Mouse (Mus musculus) myocyte (in vitro differentiated cells): Measurements from ENCODE around the gene Ints5. TPM values are rescaled to one million over a fixed set of nuclear protein-coding genes. Genes with fewer than 3 reads are reported as not detected.

Experiments used
- H3K27me3 ChIP-seq: one replicate; pipeline ENCODE4 v1.6.1; 2011; ENCODE audit not compliant: control insufficient read depth, insufficient read depth, insufficient read length
- H3K36me3 ChIP-seq: one replicate; pipeline ENCODE4 v1.6.1; 2011; ENCODE audit not compliant: control insufficient read depth, insufficient read depth
- H3K4me2 ChIP-seq: one replicate; pipeline ENCODE4 v1.6.1; 2011; ENCODE audit warnings: low read depth, control low read depth
- H3K4me3 ChIP-seq: one replicate; pipeline ENCODE4 v1.5.1; 2011; ENCODE audit warnings: mild to moderate bottlenecking, control low read depth, moderate library complexity
- H3K79me2 ChIP-seq: one replicate; pipeline ENCODE4 v1.6.1; 2011; ENCODE audit not compliant: control insufficient read depth, insufficient read depth
- H3ac ChIP-seq: one replicate; pipeline ENCODE4 v1.6.1; 2011; ENCODE audit not compliant: control insufficient read depth, insufficient read length
- CEBPB ChIP-seq: IDR thresholded peaks from 2 replicates; pipeline ENCODE4 v1.6.1; 2011; ENCODE audit warnings: mild to moderate bottlenecking, moderate library complexity; ENCODE audit not compliant: poor library complexity, insufficient read depth, severe bottlenecking
- E2F4 ChIP-seq: IDR thresholded peaks from one replicate; pipeline ENCODE4 v1.6.1; 2011; ENCODE audit warnings: mild to moderate bottlenecking, control low read depth, moderate library complexity; ENCODE audit not compliant: insufficient read depth
- MAX ChIP-seq: IDR thresholded peaks from one replicate; pipeline ENCODE4 v1.6.1; 2011; ENCODE audit warnings: low read depth, mild to moderate bottlenecking, control low read depth
- MYOD1 ChIP-seq, 3 experiments: IDR thresholded peaks; one replicate each; pipeline ENCODE4 v1.6.1; 2011; ENCODE audit warnings: control low read depth in 2 of 3, low read depth in 2 of 3, mild to moderate bottlenecking in 2 of 3, moderate library complexity in 1 of 3; ENCODE audit not compliant: insufficient read length in 2 of 3, control insufficient read depth in 1 of 3
- MYOG ChIP-seq, 3 experiments: IDR thresholded peaks; one replicate each; pipeline ENCODE4 v1.6.1; 2011; ENCODE audit warnings: control low read depth in 2 of 3, low read depth in 2 of 3, mild to moderate bottlenecking in 2 of 3; ENCODE audit not compliant: insufficient read length in 2 of 3, control insufficient read depth in 1 of 3, insufficient read depth in 1 of 3
- POLR2A ChIP-seq: IDR thresholded peaks from one replicate; pipeline ENCODE4 v1.6.1; 2011; ENCODE audit warnings: low read depth, mild to moderate bottlenecking, control low read depth, moderate library complexity; ENCODE audit not compliant: insufficient read length
- POLR2AphosphoS2 ChIP-seq: IDR thresholded peaks from one replicate; pipeline ENCODE4 v1.6.1; 2011; ENCODE audit warnings: low read depth, control low read depth; ENCODE audit not compliant: insufficient read length
- REST ChIP-seq: IDR thresholded peaks from one replicate; pipeline ENCODE4 v1.6.1; 2011; ENCODE audit warnings: mild to moderate bottlenecking, control low read depth, moderate library complexity; ENCODE audit not compliant: insufficient read depth, insufficient read length
- SRF ChIP-seq: IDR thresholded peaks from one replicate; pipeline ENCODE4 v1.6.1; 2011; ENCODE audit warnings: low read depth; ENCODE audit not compliant: control insufficient read depth, insufficient read length
- TCF12 ChIP-seq: IDR thresholded peaks from one replicate; pipeline ENCODE4 v1.6.1; 2011; ENCODE audit warnings: mild to moderate bottlenecking, control low read depth; ENCODE audit not compliant: poor library complexity, insufficient read depth, severe bottlenecking
- TCF3 ChIP-seq: IDR thresholded peaks from one replicate; pipeline ENCODE4 v1.6.1; 2011; ENCODE audit warnings: low read depth, control low read depth; ENCODE audit not compliant: insufficient read length
- USF1 ChIP-seq: IDR thresholded peaks from one replicate; pipeline ENCODE4 v1.6.1; 2011; ENCODE audit warnings: low read depth, mild to moderate bottlenecking, control low read depth, moderate library complexity
- polyA plus RNA-seq: library from polyadenylated mRNA; unstranded; fragments of >200 nt; fragmentation: generic; extraction: Trizol; gene quantifications from one replicate; pipeline ENCODE4 v1.2.1, GENCODE M21; 2012; ENCODE audit warnings: missing spikeins

Ints5 gene
- polyA plus RNA-seq, 1 experiment = 23.2 TPM

- Histone ChIP-seq H3K27me3 (no peaks in the 10 kb centered on the region), H3K4me2 (peak overlapping the region; percentile 75), H3K4me3 (peak overlapping the region; percentile 77), H3K79me2 (peaks cover 19% of the 10 kb centered on the region), H3K36me3 (peaks cover 23% of the 10 kb centered on the region), H3ac (peak overlapping the region; percentile 80)
- TF ChIP-seq CEBPB = no peak
These were observed 22.0 kb upstream of the Ints5 start for GRCm38 (mm10) chr19:8870838-8871237.

GRCm38 (mm10) chr19:8871267-8872186 is 21.3 kb upstream of the Ints5 start, which contains the start of gene Ubxn1:
Gene Ubxn1, plus strand, starts transcription at chr19:8871496.
- TF ChIP-seq MYOD1 (IDR thresholded peaks at IDR 0.05; ENCODE audit: control insufficient read depth in 1 of 3, insufficient read length in 2 of 3, low read depth in 2 of 3) (no peak), USF1 (peak; percentile 100), POLR2A (peak; percentile 63), CEBPB (no peak), SRF (peak; percentile 24), POLR2AphosphoS2 (peak; percentile 41), REST (no peak), E2F4 (peak; percentile 12), MYOG (IDR thresholded peaks at IDR 0.05; ENCODE audit: control insufficient read depth in 1 of 3, insufficient read depth in 1 of 3, insufficient read length in 2 of 3, low read depth in 2 of 3) (peak in 1 of 3 experiments; percentile 19)
- Histone ChIP-seq H3ac (peak within 1 kb of the TSS; percentile 80), H3K4me2 (peak within 1 kb of the TSS; percentile 97), H3K4me3 (peak within 1 kb of the TSS; percentile 77), H3K27me3 (no peaks in the 10 kb centered on the region), H3K36me3 (peaks cover 30% of the 10 kb centered on the region), H3K79me2 (peaks cover 19% of the 10 kb centered on the region)

GRCm38 (mm10) chr19:8872266-8872840 is 20.5 kb upstream of the Ints5 start:
- Histone ChIP-seq H3ac (peak overlapping the region; percentile 80), H3K36me3 (peaks cover 34% of the 10 kb centered on the region), H3K4me2 (peak overlapping the region; percentile 97), H3K27me3 (no peaks in the 10 kb centered on the region), H3K79me2 (peaks cover 19% of the 10 kb centered on the region), H3K4me3 (peak overlapping the region; percentile 77)
- no peak for TF ChIP-seq POLR2A
- TF ChIP-seq MYOG (IDR thresholded peaks at IDR 0.05; ENCODE audit: control insufficient read depth in 1 of 3, insufficient read depth in 1 of 3, insufficient read length in 2 of 3, low read depth in 2 of 3) = no peak
- no peak for TF ChIP-seq TCF3
- TF ChIP-seq MYOD1 (IDR thresholded peaks at IDR 0.05; ENCODE audit: control insufficient read depth in 1 of 3, insufficient read length in 2 of 3, low read depth in 2 of 3) = no peak
- TF ChIP-seq POLR2AphosphoS2 = no peak
- no peak for TF ChIP-seq SRF
- no peak for TF ChIP-seq MAX
- TF ChIP-seq REST = no peak
- no peak for TF ChIP-seq USF1
- no peak for TF ChIP-seq CEBPB
- no peak for TF ChIP-seq E2F4
- no peak for TF ChIP-seq TCF12

GRCm38 (mm10) chr19:8875031-8875430 is 17.8 kb upstream of the Ints5 start:
- TF ChIP-seq POLR2A = no peak
- no peak for TF ChIP-seq E2F4
- TF ChIP-seq MYOG (IDR thresholded peaks at IDR 0.05; ENCODE audit: control insufficient read depth in 1 of 3, insufficient read depth in 1 of 3, insufficient read length in 2 of 3, low read depth in 2 of 3) = peak in 1 of 3 experiments; percentile 9
- Histone ChIP-seq H3K4me2 (no peak overlapping the region), H3K27me3 (no peaks in the 10 kb centered on the region), H3ac (no peak overlapping the region), H3K4me3 (no peak overlapping the region), H3K36me3 (peaks cover 34% of the 10 kb centered on the region), H3K79me2 (peaks cover 19% of the 10 kb centered on the region)

- peak within 1 kb of the TSS; percentile 93 for H3K4me2 ChIP-seq
- H3K79me2 ChIP-seq = no peaks in the 10 kb centered on the region
- H3K27me3 ChIP-seq = no peaks in the 10 kb centered on the region
- peaks cover 15% of the 10 kb centered on the region for H3K36me3 ChIP-seq
- peak within 1 kb of the TSS; percentile 72 for H3K4me3 ChIP-seq
- H3ac ChIP-seq = peak within 1 kb of the TSS; percentile 31
- TF ChIP-seq SRF (no peak), USF1 (peak; percentile 68), POLR2A (peak; percentile 76), TCF3 (no peak), TCF12 (no peak), E2F4 (no peak), POLR2AphosphoS2 (peak; percentile 76), MYOG (IDR thresholded peaks at IDR 0.05; ENCODE audit: control insufficient read depth in 1 of 3, insufficient read depth in 1 of 3, insufficient read length in 2 of 3, low read depth in 2 of 3) (peak in 1 of 3 experiments; percentile 28), REST (no peak), MYOD1 (IDR thresholded peaks at IDR 0.05; ENCODE audit: control insufficient read depth in 1 of 3, insufficient read length in 2 of 3, low read depth in 2 of 3) (no peak), MAX (peak; percentile 80), CEBPB (no peak)
These were observed 12.3 kb upstream of the Ints5 start, which contains the start of gene Uqcc3 for GRCm38 (mm10) chr19:8880311-8881033. Gene Uqcc3, minus strand, starts transcription at chr19:8880923.
